Mouse (Mus musculus) cerebellum, postnatal 14 days (tissue): ENCODE data around the gene Rgs16.

Experiments used
- DNase-seq, 2 experiments: peaks; one replicate each; pipeline ENCODE4 v3.0.0; 2021; ENCODE audit warnings: mixed read lengths in 2 of 2

The Rgs16 gene

DNA sequence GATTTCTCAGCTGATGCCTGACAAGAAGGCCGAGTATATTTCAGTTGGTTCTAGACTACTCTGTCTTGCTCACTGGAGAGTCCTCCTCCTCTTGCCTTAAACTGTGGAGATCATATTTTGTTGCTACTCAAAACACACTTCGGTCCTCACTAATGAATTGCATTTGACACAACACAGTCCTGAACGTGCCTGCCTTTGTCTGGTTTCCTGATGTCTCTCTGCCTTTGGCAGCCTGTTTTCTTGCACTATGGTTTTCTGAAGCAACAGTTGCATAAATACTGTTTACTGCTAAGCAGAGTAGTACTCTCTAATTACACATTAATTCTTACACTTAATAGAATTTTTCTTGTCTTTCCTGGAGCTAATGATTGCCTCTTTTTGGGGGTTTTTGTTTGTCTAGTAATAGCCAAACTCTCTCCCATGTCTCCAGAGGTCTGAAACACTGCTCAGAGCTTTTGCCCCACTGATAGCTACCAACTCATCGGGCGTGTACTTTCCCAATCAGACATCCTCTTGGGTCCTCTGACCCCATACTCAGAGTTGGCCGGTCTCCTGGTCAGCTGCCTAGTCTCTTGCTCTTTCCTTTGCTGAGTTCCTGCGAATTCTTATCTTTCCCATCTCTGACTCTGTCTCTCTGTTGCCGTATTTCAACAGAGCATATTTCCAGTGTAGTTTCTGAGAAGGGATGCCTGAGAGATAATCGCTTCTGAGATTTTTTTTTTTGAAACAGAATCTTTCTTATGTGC is 18.4 kb upstream of the Rgs16 start:
- DNase-seq: no peak

- DNase-seq: no peak
These were observed 16.7 kb upstream of the Rgs16 start for GRCm38 (mm10) chr1:153723426-153723825.

GRCm38 (mm10) chr1:153726636-153727035 is 13.5 kb upstream of the Rgs16 start:
- DNase-seq: no peak

- no peak for DNase-seq
These were observed 10.3 kb upstream of the Rgs16 start for GRCm38 (mm10) chr1:153729806-153730205.

GRCm38 (mm10) chr1:153730671-153731070 is 9.5 kb upstream of the Rgs16 start:
- DNase-seq: peak; percentile 34

DNA sequence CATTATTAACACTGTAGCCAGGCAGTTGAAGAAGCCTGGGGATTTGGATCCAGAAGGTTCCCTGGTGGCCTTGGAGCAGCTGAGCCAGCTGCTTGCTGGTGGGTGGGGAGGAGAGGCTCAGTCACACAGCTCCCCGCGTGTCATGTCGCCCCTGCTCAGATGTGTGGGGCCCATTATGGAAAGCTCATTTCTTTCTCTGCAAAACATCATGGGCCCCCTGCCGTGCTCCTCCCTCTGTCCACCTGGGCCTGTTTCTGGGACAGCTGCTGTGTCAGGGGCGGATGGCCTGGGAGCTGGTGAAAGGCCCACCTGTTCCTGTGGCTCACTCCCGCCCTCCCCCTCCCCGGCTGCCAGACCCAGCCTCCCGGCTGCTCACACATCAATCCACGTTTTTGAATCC is 7.0 kb upstream of the Rgs16 start:
- peak in 1 of 2 experiments; percentile 64 for DNase-seq

DNA sequence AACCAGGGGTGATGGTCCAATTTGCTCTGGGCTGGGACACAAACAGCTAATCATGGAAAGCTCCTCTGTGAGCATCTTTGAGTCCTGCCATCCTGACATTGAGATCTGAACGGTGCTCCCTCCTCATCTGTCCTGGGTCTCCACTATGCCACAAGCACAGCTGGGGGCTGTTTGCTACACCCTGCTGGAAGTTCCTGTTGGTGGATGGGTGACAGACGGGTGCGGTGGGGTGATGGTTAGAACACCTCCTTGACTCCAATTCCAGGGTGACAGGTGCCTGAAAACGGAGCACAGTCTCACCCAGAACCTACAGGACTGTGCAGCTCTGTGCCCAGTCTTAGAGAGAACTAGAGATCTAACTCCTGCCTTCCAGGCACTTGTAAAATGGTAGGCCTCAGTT is 5.3 kb upstream of the Rgs16 start:
- no peak for DNase-seq

DNA sequence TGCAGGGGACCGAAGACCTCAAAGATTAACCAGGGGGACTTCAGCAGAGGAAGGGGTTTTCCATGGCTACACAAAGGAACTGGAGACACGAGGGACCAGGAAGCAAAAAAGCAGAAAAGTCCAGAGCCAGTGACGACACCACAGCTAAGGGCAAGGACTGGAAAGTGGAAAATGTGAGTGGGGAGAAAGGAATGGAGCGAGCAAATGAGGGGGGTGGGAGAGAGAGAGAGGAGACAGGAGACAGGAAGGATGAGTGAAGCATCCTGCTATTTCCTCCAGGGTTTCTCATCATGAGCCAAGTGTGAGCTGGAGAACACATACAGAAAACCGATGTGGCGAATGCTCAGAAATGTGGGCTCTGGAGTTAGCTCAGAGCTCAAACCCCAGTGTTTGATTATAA is 4.1 kb upstream of the Rgs16 start:
- no peak for DNase-seq

GRCm38 (mm10) chr1:153737101-153738085 is 2.8 kb upstream of the Rgs16 start:
- DNase-seq: no peak

DNA sequence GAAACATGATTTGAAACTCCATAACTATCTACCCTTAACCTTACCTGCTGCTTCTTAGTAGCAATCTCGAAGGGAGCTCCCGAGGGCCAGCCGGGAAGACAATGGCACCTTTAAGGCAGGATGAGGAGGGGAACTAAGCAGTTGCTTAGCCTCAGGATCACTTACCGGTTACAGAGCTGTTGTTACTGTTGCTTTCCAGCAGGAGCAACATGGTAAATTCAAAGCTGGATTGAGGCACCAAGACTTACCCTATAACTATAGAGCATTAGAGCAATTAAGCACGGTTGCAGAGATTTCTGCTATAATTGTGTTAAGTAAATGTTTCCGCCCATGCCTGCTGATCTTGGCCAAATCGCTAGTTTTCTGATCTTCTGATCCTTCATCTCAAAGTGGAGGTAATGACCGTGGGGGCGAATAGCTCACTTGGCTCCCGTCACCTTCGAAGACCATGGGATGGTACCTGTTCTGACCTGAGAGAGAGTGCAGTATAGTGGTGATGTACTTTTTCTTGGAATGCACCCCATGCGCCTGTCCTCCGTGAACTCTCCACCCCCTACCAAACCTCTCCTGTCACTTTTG is 623 bp upstream of the Rgs16 start:
- no peak for DNase-seq

DNA sequence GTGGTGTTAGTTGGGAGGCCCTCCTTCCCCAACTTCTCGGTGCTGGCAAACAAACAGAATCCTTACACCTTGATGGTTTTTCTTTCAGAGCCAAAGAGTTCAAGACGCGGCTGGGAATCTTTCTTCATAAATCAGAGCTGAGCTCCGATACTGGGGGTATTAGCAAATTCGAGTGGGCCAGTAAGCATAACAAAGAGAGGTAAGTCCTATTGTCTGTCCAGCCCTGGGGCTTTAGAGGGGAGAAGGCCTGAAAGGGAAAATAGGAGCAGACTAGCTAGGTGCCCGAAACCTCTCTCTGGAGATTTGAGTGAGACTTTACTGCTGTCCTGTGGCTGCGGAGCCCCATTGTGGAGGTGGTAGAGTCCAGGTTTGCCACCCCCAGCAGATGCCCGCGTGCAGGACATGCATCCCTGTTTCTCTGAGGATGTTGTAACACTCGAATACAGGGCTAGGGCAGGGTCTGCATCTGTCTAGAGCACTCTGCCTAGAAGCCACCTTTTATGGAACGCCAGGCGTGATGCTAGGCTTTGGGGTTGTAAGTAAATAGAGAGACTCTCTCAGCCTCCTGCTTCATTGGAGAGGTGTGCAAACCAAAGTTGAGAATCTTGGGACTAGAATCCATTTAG is 739 bp downstream of the Rgs16 start:
- DNase-seq: peak in 1 of 2 experiments; percentile 23

DNA sequence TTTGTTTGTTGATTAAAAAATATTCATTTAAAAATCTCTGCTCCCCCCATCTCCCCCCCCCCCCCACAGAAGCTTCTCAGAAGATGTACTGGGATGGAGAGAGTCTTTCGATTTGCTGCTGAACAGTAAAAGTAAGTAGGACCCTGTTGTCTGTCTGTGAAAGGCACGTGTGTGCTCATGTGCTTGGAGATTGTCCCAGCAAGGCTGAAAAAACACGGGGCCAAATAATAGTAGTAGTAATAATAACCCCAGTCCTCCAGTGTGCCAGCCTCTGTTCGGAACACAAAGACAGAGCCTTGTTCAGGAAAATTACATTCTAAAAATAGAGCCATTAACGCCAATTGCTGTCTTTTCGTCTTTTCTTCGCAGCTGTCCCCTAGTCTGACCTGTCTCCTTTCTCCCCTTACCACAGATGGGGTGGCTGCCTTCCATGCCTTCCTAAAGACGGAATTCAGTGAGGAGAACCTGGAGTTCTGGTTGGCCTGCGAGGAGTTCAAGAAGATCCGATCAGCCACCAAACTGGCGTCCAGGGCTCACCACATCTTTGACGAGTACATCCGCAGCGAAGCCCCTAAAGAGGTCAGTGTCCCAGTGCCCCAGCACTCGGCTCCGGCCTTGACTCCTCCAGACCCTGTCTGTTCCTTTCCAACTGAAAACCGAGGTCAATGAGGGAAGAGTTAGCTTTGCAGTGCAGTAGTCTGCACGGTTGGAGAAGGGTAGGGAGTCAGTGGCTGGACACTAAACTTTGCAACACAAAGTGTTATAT is 1.6 kb downstream of the Rgs16 start:
- DNase-seq: peak in 1 of 2 experiments; percentile 24

GRCm38 (mm10) chr1:153742374-153743155 is 2.4 kb downstream of the Rgs16 start:
- peak; percentile 90 to 95 for DNase-seq

- DNase-seq: no peak
These were observed 6.0 kb downstream of the Rgs16 start for GRCm38 (mm10) chr1:153746119-153746670.

GRCm38 (mm10) chr1:153746728-153747127 is 6.6 kb downstream of the Rgs16 start:
- DNase-seq: peak; percentile 89 to 91

DNA sequence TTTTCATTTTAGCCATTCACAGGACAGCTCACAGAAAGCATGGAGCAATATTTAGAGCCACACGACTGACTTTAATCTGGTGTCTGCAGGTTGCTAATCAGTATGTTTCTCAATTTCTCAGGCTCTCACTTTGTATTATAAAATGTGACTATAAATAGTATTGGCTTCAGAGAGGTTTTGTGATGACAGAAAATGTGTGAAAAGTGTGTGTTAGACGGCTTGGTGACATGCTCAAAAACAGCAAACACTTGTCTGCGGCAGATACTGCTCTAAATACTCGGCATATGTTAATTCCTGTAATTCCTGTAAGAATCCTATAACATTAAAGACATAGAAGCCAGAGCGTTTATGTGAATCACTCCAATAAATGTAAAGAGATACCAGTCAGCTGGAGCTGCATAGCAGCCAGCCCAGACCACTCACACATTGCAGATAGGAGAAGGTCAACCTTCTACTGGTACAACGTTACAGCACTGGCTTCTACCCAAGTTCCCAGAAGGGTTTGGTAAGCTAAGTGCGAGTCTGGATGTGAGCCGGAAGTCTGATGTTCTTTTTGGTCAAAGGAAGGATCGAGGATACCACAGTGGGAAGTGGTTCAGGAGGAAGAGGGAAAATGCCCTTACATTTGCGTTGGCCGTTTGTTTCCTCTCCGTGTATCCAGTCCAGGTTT is 7.8 kb downstream of the Rgs16 start:
- no peak for DNase-seq

- DNase-seq: peak in 1 of 2 experiments; percentile 66
These were observed 8.4 kb downstream of the Rgs16 start for GRCm38 (mm10) chr1:153748549-153748948.

DNA sequence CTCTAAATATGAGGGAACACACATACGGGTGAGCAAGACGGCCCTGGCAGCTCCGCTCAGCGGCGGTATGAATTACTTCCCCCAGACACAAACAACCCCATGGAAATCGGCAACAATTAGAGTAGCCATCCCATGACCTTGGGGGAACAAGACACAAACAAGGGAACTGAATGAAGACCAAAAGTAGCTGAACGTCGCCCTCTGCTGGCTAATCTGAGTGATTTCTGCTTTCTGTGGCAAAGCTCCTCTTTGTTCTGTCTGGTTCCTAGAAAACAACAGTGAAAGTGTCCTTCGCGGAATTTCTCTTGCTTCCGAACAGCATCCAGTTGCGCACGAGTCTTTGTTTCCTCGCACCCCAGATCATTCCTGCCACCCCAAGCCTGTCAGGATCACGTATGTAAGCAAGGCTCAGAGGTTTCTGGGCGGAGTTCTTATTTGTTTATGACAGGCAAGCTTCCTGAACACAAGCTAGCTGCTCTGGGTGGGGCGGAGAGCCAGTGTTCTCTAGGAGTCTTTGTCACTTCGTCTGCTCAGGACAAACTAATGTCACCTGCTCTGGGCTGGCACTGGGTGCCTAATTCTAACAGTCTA is 9.2 kb downstream of the Rgs16 start, which contains the start of gene Rnasel:
Rnasel (plus strand) TSS at position 216 of the 591 bp plus-strand sequence.
- peak; percentile 81 to 85 for DNase-seq

- DNase-seq: no peak
These were observed 9.9 kb downstream of the Rgs16 start for GRCm38 (mm10) chr1:153750054-153750453.
